Mouse (Mus musculus) CH12.LX (cell line): ENCODE measurements around the gene Reck. TPM values are rescaled to one million over a fixed set of nuclear protein-coding genes. Genes with fewer than 3 reads are reported as not detected.

Experiments
- DNase-seq: peaks from one replicate; pipeline ENCODE4 v3.0.0-alpha.2; 2013; ENCODE audit errors: extremely low read depth
- H3K27ac ChIP-seq: 2 replicates; pipeline ENCODE4 v1.5.1; 2012; ENCODE audit warnings: low read depth, mild to moderate bottlenecking, control low read depth, moderate library complexity; ENCODE audit not compliant: insufficient read depth
- H3K27me3 ChIP-seq: replicated peaks from 2 replicates; pipeline ENCODE3; 2012; ENCODE audit warnings: inconsistent platforms
- H3K36me3 ChIP-seq, 2 experiments: replicated peaks in 1 of 2; 2 replicates each; pipeline versions ENCODE3 to v1.6.1; 2012; ENCODE audit warnings: inconsistent platforms in 1 of 2, low read length in 1 of 2, mild to moderate bottlenecking in 1 of 2, mixed read lengths in 1 of 2, moderate library complexity in 1 of 2; ENCODE audit not compliant: control insufficient read depth in 1 of 2, insufficient read depth in 1 of 2
- H3K4me1 ChIP-seq, 2 experiments: 2 replicates each; pipeline ENCODE4 v1.6.1; 2012; ENCODE audit warnings: inconsistent platforms in 1 of 2, moderate library complexity in 1 of 2; ENCODE audit not compliant: insufficient read depth in 2 of 2, control insufficient read depth in 1 of 2
- H3K4me2 ChIP-seq: 2 replicates; pipeline ENCODE4 v1.6.1; 2012; ENCODE audit warnings: low read depth, mild to moderate bottlenecking, control low read depth; ENCODE audit not compliant: poor library complexity, insufficient read depth, severe bottlenecking
- H3K4me3 ChIP-seq, 3 experiments: fragments of 150-350 bp in 1 of 3; sonication (generic) in 1 of 3; replicated peaks in 1 of 3; 2 replicates each; pipeline versions ENCODE3 to v1.5.1; 2011 to 2012; ENCODE audit warnings: low read depth in 2 of 3, low read length in 2 of 3, mild to moderate bottlenecking in 2 of 3, moderate library complexity in 2 of 3, control low read depth in 1 of 3, improper control_type of control experiment in 1 of 3, inconsistent platforms in 1 of 3, mixed read lengths in 1 of 3; ENCODE audit not compliant: poor library complexity in 1 of 3
- H3K79me2 ChIP-seq: replicated peaks from 2 replicates; pipeline ENCODE4 v1.6.1; 2012; ENCODE audit warnings: mild to moderate bottlenecking, moderate library complexity; ENCODE audit not compliant: control insufficient read depth, poor library complexity, insufficient read depth, severe bottlenecking; ENCODE audit errors: extremely low read depth
- H3K9ac ChIP-seq: 2 replicates; pipeline ENCODE4 v1.6.1; 2012; ENCODE audit warnings: low read depth, mild to moderate bottlenecking, control low read depth, moderate library complexity; ENCODE audit not compliant: insufficient read depth
- H3K9me3 ChIP-seq: replicated peaks from 2 replicates; pipeline ENCODE3; 2012; ENCODE audit warnings: low read length, inconsistent platforms, mixed read lengths
- CHD1 ChIP-seq: IDR thresholded peaks from 2 replicates; pipeline ENCODE4 v1.6.1; 2012; ENCODE audit warnings: low read depth, low read length, improper control_type of control experiment, inconsistent platforms
- CTCF ChIP-seq, 2 experiments: IDR thresholded peaks in 1 of 2; conservative IDR thresholded peaks in 1 of 2; 2 replicates each; pipeline ENCODE4 v1.5.1; 2011 to 2012; ENCODE audit warnings: low read depth in 2 of 2, low read length in 2 of 2, improper control_type of control experiment in 1 of 2, inconsistent platforms in 1 of 2, mild to moderate bottlenecking in 1 of 2, moderate library complexity in 1 of 2
- EP300 ChIP-seq: IDR thresholded peaks from 2 replicates; pipeline ENCODE4 v1.6.1; 2011; ENCODE audit warnings: low read length, improper control_type of control experiment
- ETS1 ChIP-seq: conservative IDR thresholded peaks from 2 replicates; pipeline ENCODE4 v1.6.1; 2012; ENCODE audit warnings: low read depth, mild to moderate bottlenecking, inconsistent platforms, low read length, improper control_type of control experiment, moderate library complexity
- IRF4 ChIP-seq: IDR thresholded peaks from 2 replicates; pipeline ENCODE4 v1.6.1; 2014; ENCODE audit warnings: low read depth, mild to moderate bottlenecking, inconsistent platforms, low read length, improper control_type of control experiment
- JUN ChIP-seq: IDR thresholded peaks from 2 replicates; pipeline ENCODE4 v1.6.1; 2011; ENCODE audit warnings: low read depth, mild to moderate bottlenecking, low read length, improper control_type of control experiment, moderate library complexity; ENCODE audit not compliant: insufficient read depth
- JUND ChIP-seq: conservative IDR thresholded peaks from 2 replicates; pipeline ENCODE4 v1.6.1; 2011; ENCODE audit warnings: low read depth, low read length, improper control_type of control experiment
- MAZ ChIP-seq: IDR thresholded peaks from 2 replicates; pipeline ENCODE4 v1.6.1; 2012; ENCODE audit warnings: low read depth, mild to moderate bottlenecking, inconsistent platforms, low read length, improper control_type of control experiment, moderate library complexity
- MEF2A ChIP-seq: IDR thresholded peaks from 2 replicates; pipeline ENCODE4 v1.6.1; 2014; ENCODE audit warnings: low read depth, mild to moderate bottlenecking, inconsistent platforms, low read length, improper control_type of control experiment, borderline replicate concordance
- NRF1 ChIP-seq: IDR thresholded peaks from 2 replicates; pipeline ENCODE4 v1.6.1; 2014; ENCODE audit warnings: low read depth, mild to moderate bottlenecking, inconsistent platforms, low read length, improper control_type of control experiment, moderate library complexity
- POLR2A ChIP-seq: IDR thresholded peaks from 2 replicates; pipeline ENCODE4 v1.6.1; 2011; ENCODE audit warnings: low read depth, mild to moderate bottlenecking, improper control_type of control experiment, low read length
- RAD21 ChIP-seq: IDR thresholded peaks from 2 replicates; pipeline ENCODE4 v1.6.1; 2011; ENCODE audit warnings: low read depth, mild to moderate bottlenecking, low read length, improper control_type of control experiment, moderate library complexity
- SIN3A ChIP-seq: IDR thresholded peaks from 2 replicates; pipeline ENCODE4 v1.6.1; 2012; ENCODE audit warnings: low read length, improper control_type of control experiment, inconsistent platforms
- ZC3H11A ChIP-seq: IDR thresholded peaks from 2 replicates; pipeline ENCODE4 v1.6.1; 2012; ENCODE audit warnings: low read depth, mild to moderate bottlenecking, inconsistent platforms, low read length, improper control_type of control experiment
- ZKSCAN1 ChIP-seq: IDR thresholded peaks from 2 replicates; pipeline ENCODE4 v1.6.1; 2012; ENCODE audit warnings: low read depth, inconsistent platforms, low read length, improper control_type of control experiment, borderline replicate concordance
- ZMIZ1 ChIP-seq: IDR thresholded peaks from 2 replicates; pipeline ENCODE4 v1.6.1; 2012; ENCODE audit warnings: low read depth, mild to moderate bottlenecking, inconsistent platforms, low read length, improper control_type of control experiment
- dilution Hi-C: fragments of 300-500 bp; cut with MboI; formaldehyde crosslinking; loops from 2 replicates; pipeline ENCODE4 v1.14.3; 2020; ENCODE audit warnings: low sequenced_read_pairs; ENCODE audit not compliant: extremely low pct_unique_long_range_greater_than_20kb, extremely low pct_ligation_motif_present
- in situ Hi-C: fragments of 300-500 bp; cut with MboI; formaldehyde crosslinking; loops from 3 replicates; pipeline ENCODE4 v1.14.3; 2019; ENCODE audit warnings: low sequenced_read_pairs, low pct_ligation_motif_present, low pct_unique_long_range_greater_than_20kb, mixed read lengths
- polyA plus RNA-seq: library from polyadenylated mRNA; unstranded; fragments of >175 nt; gene quantifications from 2 replicates; pipeline ENCODE4 v1.2.1, GENCODE M21; 2012; ENCODE audit warnings: low read depth; ENCODE audit not compliant: insufficient read length
- total RNA-seq, 2 experiments: library from RNA; depleted of rRNA; stranded (reverse); fragments of 300-350 nt in 1 of 2; fragments of >200 nt in 1 of 2; gene quantifications; 2 replicates each; pipeline ENCODE4 v1.2.3; 2012 to 2014

Reck gene
- total and polyA plus RNA-seq, 3 experiments: 0.44 to 1.8 (median 0.68) TPM

DNA sequence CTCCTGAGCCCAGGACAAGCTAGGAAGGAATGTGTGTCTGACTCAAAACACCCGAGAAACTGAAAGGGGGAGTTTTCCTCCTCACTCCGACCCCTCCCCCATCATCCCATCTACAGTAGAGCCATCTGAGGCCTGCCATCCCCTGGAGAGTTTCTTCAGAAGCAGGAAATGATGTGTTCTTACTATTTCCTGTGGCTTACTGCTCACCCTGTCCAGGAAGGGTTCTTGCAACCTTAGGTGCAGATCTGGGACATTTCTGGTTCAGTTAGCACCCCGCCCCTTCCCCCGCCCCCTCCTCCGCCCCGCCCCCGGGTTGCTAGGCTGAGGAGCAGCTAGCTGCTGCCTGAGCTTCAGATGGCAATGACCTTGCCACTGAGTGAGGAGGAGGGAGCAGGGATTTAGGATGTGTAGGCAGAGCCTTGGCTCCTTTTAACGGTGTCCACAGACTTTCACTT lies 96.8 kb downstream of the Reck start (continued):
- TF ChIP-seq JUND: peak; percentile 73
- peak; percentile 63 for TF ChIP-seq POLR2A
- peak; percentile 88 for TF ChIP-seq MEF2A
- TF ChIP-seq MAZ: peak; percentile 94
- TF ChIP-seq ZKSCAN1: no peak
- TF ChIP-seq EP300: peak; percentile 86

DNA sequence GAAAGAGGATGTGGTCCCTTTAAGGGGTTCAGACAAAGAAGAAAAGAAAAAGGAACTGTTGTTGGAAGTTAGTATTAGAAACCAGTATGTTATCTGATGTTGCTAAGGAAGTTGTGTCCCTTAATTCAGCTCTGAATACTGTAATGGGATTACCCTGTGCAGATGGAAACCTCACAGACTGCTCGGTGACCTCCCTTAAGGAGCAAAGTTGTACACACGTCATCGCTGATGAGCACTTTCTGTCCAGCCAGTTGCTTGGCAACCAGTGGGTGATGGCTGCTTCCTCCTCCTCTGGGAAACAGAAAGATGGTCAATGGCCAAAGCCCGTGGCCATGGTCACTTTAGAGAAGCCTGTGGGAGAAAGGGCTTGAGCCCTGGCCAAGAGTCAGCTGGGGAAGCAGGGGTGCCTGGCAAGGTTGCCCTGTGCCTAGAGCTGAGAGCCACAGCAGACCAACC lies 98.2 kb downstream of the Reck start:
- Histone ChIP-seq H3K27ac (peak overlapping the region; percentile 71), H3K4me2 (peak overlapping the region; percentile 25; the same call in 1 of the 2 replicates), H3K27me3 (no peaks in the 10 kb centered on the region), H3K9ac (peak overlapping the region; percentile 29; the same call in 1 of the 2 replicates), H3K36me3 (peaks cover 16 to 52% of the 10 kb centered on the region in 2 experiments), H3K4me3 (no peak overlapping the region), H3K4me1 (peaks cover 41 to 84% of the 10 kb centered on the region in 2 experiments), H3K9me3 (no peaks in the 10 kb centered on the region), H3K79me2 (peaks cover 3% of the 10 kb centered on the region; the same call in 1 of the 2 replicates)
- peak; percentile 66 for TF ChIP-seq ETS1
- TF ChIP-seq EP300: peak; percentile 70
- TF ChIP-seq IRF4: 0 out of 2 replicates have a peak, but pooled peaks have one; percentile 9
- TF ChIP-seq ZKSCAN1: no peak
- TF ChIP-seq RAD21: no peak
- in situ Hi-C loops (no loop called here), dilution Hi-C loops (no loop called here)
- peak; percentile 83 for DNase-seq

DNA sequence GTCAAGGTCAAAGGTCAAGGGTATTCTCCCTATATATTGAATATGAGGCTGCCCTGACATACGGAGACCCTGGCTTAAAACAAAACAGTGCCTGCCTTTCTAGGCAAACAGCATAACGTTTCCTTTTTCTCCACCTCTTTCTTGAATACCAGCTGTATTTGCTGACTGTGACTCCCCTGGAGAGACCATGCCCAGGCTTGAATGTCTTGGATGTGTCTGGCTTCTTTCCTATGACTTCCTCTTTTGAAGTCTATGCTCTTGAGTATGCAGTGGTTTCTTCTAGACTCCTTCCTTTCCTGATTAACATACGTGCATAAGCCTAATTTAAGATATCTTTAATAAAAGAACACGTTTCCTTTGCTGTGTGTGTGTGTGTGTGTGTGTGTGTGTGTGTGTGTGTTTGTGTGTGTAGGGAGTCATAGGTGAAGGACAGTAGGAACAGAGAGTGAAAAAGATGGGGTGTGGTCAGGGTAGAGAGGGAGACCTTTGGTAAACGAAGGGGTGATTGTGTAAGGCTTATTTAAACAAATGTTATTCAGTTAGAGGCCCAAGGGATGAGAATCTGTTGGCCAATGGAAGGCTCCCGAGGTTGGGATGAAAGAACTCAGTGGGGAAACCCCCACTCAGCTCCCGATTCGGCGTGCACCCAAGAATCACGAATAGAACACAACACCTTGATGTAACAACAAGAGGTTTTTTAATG lies 99.7 kb downstream of the Reck start:
- H3K4me2 ChIP-seq: peak overlapping the region; percentile 11; the same call in 1 of the 2 replicates
- no peaks in the 10 kb centered on the region for H3K27me3 ChIP-seq
- H3K27ac ChIP-seq: peak overlapping the region; percentile 86
- no peaks in the 10 kb centered on the region for H3K9me3 ChIP-seq
- H3K4me1 ChIP-seq: peaks cover 42 to 87% of the 10 kb centered on the region in 2 experiments
- dilution Hi-C loops: no loop called here
- no peak for DNase-seq
- peak overlapping the region in 1 of 3 experiments; percentile 21 for H3K4me3 ChIP-seq
- H3K79me2 ChIP-seq: peaks cover 3% of the 10 kb centered on the region; the same call in 1 of the 2 replicates
- peaks cover 21 to 64% of the 10 kb centered on the region in 2 experiments for H3K36me3 ChIP-seq
- no peak overlapping the region for H3K9ac ChIP-seq
- TF ChIP-seq SIN3A: no peak
- TF ChIP-seq ETS1: no peak; the same call in 1 of the 2 replicates
- TF ChIP-seq EP300: no peak
- TF ChIP-seq MEF2A: no peak
- TF ChIP-seq CHD1: no peak
- no peak for TF ChIP-seq NRF1
- no peak for TF ChIP-seq JUN
- no peak for TF ChIP-seq ZMIZ1
- no peak for TF ChIP-seq CTCF (conservative IDR thresholded peaks at IDR 0.05 in 1 of 2, IDR thresholded peaks at IDR 0.05 in 1 of 2; ENCODE audit: low read depth in 2 of 2, low read length in 2 of 2)
- no peak for TF ChIP-seq ZKSCAN1
- TF ChIP-seq ZC3H11A: no peak
- no peak for TF ChIP-seq RAD21
- in situ Hi-C loops: loop anchor here (25.0 kb wide), 1 partner anchor 238 kb away; the partner anchor contains the start of genes Hrct1 and Spaar
